8 mouse cellular contexts compared by ENCODE assay signal in the genomic region with DNA sequence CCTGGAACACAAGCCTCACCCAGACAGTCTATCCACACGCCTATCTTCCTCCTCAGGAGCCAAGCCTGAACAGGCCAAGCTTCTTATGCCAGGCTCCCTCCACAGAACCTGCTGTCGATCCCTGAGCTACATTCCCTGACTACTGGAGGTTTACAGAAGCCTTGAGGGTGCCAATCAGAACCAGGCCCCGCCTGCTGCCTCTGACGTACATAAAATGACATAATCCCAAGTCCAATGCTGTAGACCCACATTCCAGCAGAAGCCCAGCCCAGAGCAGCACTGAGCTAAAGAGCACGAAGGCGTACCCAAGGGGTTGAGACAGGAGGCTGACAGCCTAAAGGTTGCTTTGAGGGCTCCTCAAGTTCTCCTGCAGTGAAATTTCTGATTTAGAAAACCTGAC. TPM values are rescaled to one million over a fixed set of nuclear protein-coding genes. Genes with fewer than 3 reads are reported as not detected.
A peak's percentile ranks its signal among the peaks of the same experiment; 100 is the strongest.
DNase-seq lines count a peak whose midpoint lies in the region; ATAC-seq and TF ChIP-seq lines count a peak whose summit lies in the region.

No protein-coding gene starts in this region.

- no peak overlapping the region for H3K9ac ChIP-seq in forebrain, embryonic 13.5 days
- no peak overlapping the region; the same call in 1 of the 2 replicates for H3K9ac ChIP-seq in heart, adult 2 months (ENCODE audit: low read depth, low read length)
- H3K9ac ChIP-seq in kidney, embryonic 15.5 days: no peak overlapping the region; the same call in 1 of the 2 replicates
- H3K9ac ChIP-seq in limb, embryonic 14.5 days (ENCODE audit: low read depth, low read length, severe bottlenecking): no peak overlapping the region

- no peak overlapping the region for H3K4me3 ChIP-seq in forebrain, embryonic 13.5 days
- H3K4me3 ChIP-seq in forebrain, embryonic 10.5 days: no peak overlapping the region
- H3K4me3 ChIP-seq in heart, adult 2 months: no peak overlapping the region
- no peak overlapping the region for H3K4me3 ChIP-seq in kidney, embryonic 15.5 days (replicated peaks)
- no peak overlapping the region for H3K4me3 ChIP-seq in limb, embryonic 14.5 days (replicated peaks; ENCODE audit: low read length)

- no peak overlapping the region for H3K4me2 ChIP-seq in forebrain, embryonic 13.5 days
- no peak overlapping the region for H3K4me2 ChIP-seq in kidney, embryonic 15.5 days
- H3K4me2 ChIP-seq in limb, embryonic 14.5 days (replicated peaks; ENCODE audit: low read depth, low read length, severe bottlenecking): no peak overlapping the region

- intact Hi-C loops in heart, adult 2 months (cut with DNase I): no loop called here

- 0 out of 2 replicates have a peak overlapping the region, but pooled peaks have one; percentile 37 for H3K27ac ChIP-seq in forebrain, embryonic 13.5 days
- H3K27ac ChIP-seq in forebrain, embryonic 10.5 days: no peak overlapping the region
- peak overlapping the region; percentile 85 for H3K27ac ChIP-seq in heart, adult 2 months
- peak overlapping the region; percentile 64 for H3K27ac ChIP-seq in kidney, embryonic 15.5 days
- H3K27ac ChIP-seq in limb, embryonic 14.5 days (replicated peaks; ENCODE audit: low read depth, low read length): peak overlapping the region; percentile 87

- H3K4me1 ChIP-seq in forebrain, embryonic 13.5 days: peaks cover 81% of the 10 kb centered on the region
- H3K4me1 ChIP-seq in forebrain, embryonic 10.5 days: peaks cover 84% of the 10 kb centered on the region
- peaks cover 61% of the 10 kb centered on the region for H3K4me1 ChIP-seq in heart, adult 2 months (ENCODE audit: control insufficient read depth, insufficient read depth, low read length)
- H3K4me1 ChIP-seq in kidney, embryonic 15.5 days: peaks cover 65% of the 10 kb centered on the region
- H3K4me1 ChIP-seq in limb, embryonic 14.5 days (ENCODE audit: control insufficient read depth, insufficient read depth, low read length): peaks cover 71% of the 10 kb centered on the region

- no peak; the same call in 1 of the 2 replicates for ATAC-seq in forebrain, embryonic 13.5 days
- peak; percentile 55; the same call in 1 of the 2 replicates for ATAC-seq in kidney, embryonic 15.5 days (replicated peaks; ENCODE audit: low FRiP score)
- ATAC-seq in limb, embryonic 14.5 days (ENCODE audit: low FRiP score, low read depth): peak; percentile 21; the same call in 1 of the 2 replicates

- peaks cover 13% of the 10 kb centered on the region for H3K36me3 ChIP-seq in forebrain, embryonic 13.5 days (ENCODE audit: poor library complexity, severe bottlenecking)
- peaks cover 39% of the 10 kb centered on the region for H3K36me3 ChIP-seq in forebrain, embryonic 10.5 days (replicated peaks)
- peaks cover 39% of the 10 kb centered on the region for H3K36me3 ChIP-seq in heart, adult 2 months (ENCODE audit: control insufficient read depth, insufficient read depth, low read length)
- peaks cover 19% of the 10 kb centered on the region for H3K36me3 ChIP-seq in kidney, embryonic 15.5 days
- peaks cover 31% of the 10 kb centered on the region for H3K36me3 ChIP-seq in limb, embryonic 14.5 days (ENCODE audit: control insufficient read depth, insufficient read depth, low read length)

- WGBS in forebrain, embryonic 13.5 days: 49% methylated on average over 6 of the region's 6 CpGs
- WGBS in forebrain, embryonic 10.5 days: 74% methylated on average over 6 of the region's 6 CpGs
- 16% methylated on average over 6 of the region's 6 CpGs for WGBS in heart, adult 2 months
- 48% methylated on average over 6 of the region's 6 CpGs for WGBS in kidney, embryonic 15.5 days
- WGBS in limb, embryonic 14.5 days: 38% methylated on average over 6 of the region's 6 CpGs

- no peaks in the 10 kb centered on the region for H3K79me2 ChIP-seq in heart, adult 2 months (replicated peaks; ENCODE audit: control insufficient read depth, insufficient read depth, low read length)

- peak; percentile 39; the same call in 1 of the 2 replicates for TF ChIP-seq POLR2A in heart, adult 2 months (IDR thresholded peaks at IDR 0.05; ENCODE audit: insufficient read depth, low read depth, low read length)
- no peak for TF ChIP-seq POLR2A in limb, embryonic 14.5 days (IDR thresholded peaks at IDR 0.05; ENCODE audit: borderline replicate concordance, extremely low read depth, insufficient read depth, insufficient read length)

- no peak for TF ChIP-seq CTCF in heart, adult 2 months (IDR thresholded peaks at IDR 0.05)

- no peaks in the 10 kb centered on the region for H3K9me3 ChIP-seq in forebrain, embryonic 13.5 days (replicated peaks)
- no peaks in the 10 kb centered on the region for H3K9me3 ChIP-seq in forebrain, embryonic 10.5 days
- no peaks in the 10 kb centered on the region for H3K9me3 ChIP-seq in kidney, embryonic 15.5 days (replicated peaks)
- H3K9me3 ChIP-seq in limb, embryonic 14.5 days (ENCODE audit: control insufficient read depth, low read length): no peaks in the 10 kb centered on the region

- H3K27me3 ChIP-seq in forebrain, embryonic 13.5 days: no peaks in the 10 kb centered on the region
- H3K27me3 ChIP-seq in forebrain, embryonic 10.5 days (ENCODE audit: poor library complexity, severe bottlenecking): no peaks in the 10 kb centered on the region
- H3K27me3 ChIP-seq in heart, adult 2 months (ENCODE audit: control insufficient read depth, insufficient read depth, low read length): no peaks in the 10 kb centered on the region
- H3K27me3 ChIP-seq in kidney, embryonic 15.5 days: no peaks in the 10 kb centered on the region
- H3K27me3 ChIP-seq in limb, embryonic 14.5 days (ENCODE audit: control insufficient read depth, insufficient read depth, low read length): no peaks in the 10 kb centered on the region

- DNase-seq in forebrain, embryonic 10.5 days (ENCODE audit: extremely low spot score, low spot score): no peak
- DNase-seq in cerebellum, postnatal 14 days: peak; percentile 83 to 91
- peak; percentile 79 to 84 for DNase-seq in heart, adult 2 months
- DNase-seq in limb, embryonic 14.5 days (ENCODE audit: low spot score): peak; percentile 70
- peak; percentile 57 for DNase-seq in retina, postnatal 7 days (ENCODE audit: low read depth, low spot score)
- DNase-seq in spleen, adult 12 weeks (ENCODE audit: low spot score): no peak

- 0 out of 2 replicates have a peak, but pooled peaks have one; percentile 31 for TF ChIP-seq EP300 in heart, adult 2 months (IDR thresholded peaks at IDR 0.05; ENCODE audit: insufficient read depth, low read depth, low read length)

RNA-seq across cellular contexts. Expression of gene Cry2, which starts 6.0 kb away (rescaled TPM):
- 28.2 and 29.4 TPM in 2 replicates for polyA plus RNA-seq in forebrain, embryonic 13.5 days (2015; fragmentation: Nextera tagmentation; extraction: Ambion mirVana)
- polyA plus RNA-seq in forebrain, embryonic 10.5 days (2016; fragmentation: Nextera tagmentation; extraction: Ambion mirVana): 25.5 and 27.3 TPM in 2 replicates
- total RNA-seq in heart, adult 2 months (2021): 10 to 100 TPM; 12.7 to 29.3 TPM
- 19.1 and 24.5 TPM in 2 replicates for polyA plus RNA-seq in heart, adult 2 months (2012; rRNA removed)
- 17.7 and 21.3 TPM in 2 replicates for polyA plus RNA-seq in kidney, embryonic 15.5 days (2015; fragmentation: Nextera tagmentation; extraction: Ambion mirVana)
- polyA plus RNA-seq in limb, embryonic 14.5 days (2012; rRNA removed): 27.2 and 33.5 TPM in 2 replicates
- polyA plus RNA-seq in limb, embryonic 14.5 days (2014; fragmentation: Nextera tagmentation; extraction: Ambion mirVana): 30.2 and 34.8 TPM in 2 replicates

RNA-seq across cellular contexts. Expression of gene Mapk8ip1, which starts 26.8 kb away (rescaled TPM):
- 66.9 and 71.1 TPM in 2 replicates for polyA plus RNA-seq in forebrain, embryonic 13.5 days (2015; fragmentation: Nextera tagmentation; extraction: Ambion mirVana)
- polyA plus RNA-seq in forebrain, embryonic 10.5 days (2016; fragmentation: Nextera tagmentation; extraction: Ambion mirVana): 47.0 and 48.1 TPM in 2 replicates
- 1 to 10 TPM; 3.8 to 4.5 TPM for total RNA-seq in heart, adult 2 months (2021)
- 6.9 and 7.1 TPM in 2 replicates for polyA plus RNA-seq in heart, adult 2 months (2012; rRNA removed)
- polyA plus RNA-seq in kidney, embryonic 15.5 days (2015; fragmentation: Nextera tagmentation; extraction: Ambion mirVana): 32.1 and 34.9 TPM in 2 replicates
- polyA plus RNA-seq in limb, embryonic 14.5 days (2012; rRNA removed): 42.5 and 54.8 TPM in 2 replicates
- 12.9 and 13.8 TPM in 2 replicates for polyA plus RNA-seq in limb, embryonic 14.5 days (2014; fragmentation: Nextera tagmentation; extraction: Ambion mirVana)

RNA-seq across cellular contexts. Expression of gene Slc35c1, which starts 32.5 kb away (rescaled TPM):
- polyA plus RNA-seq in forebrain, embryonic 13.5 days (2015; fragmentation: Nextera tagmentation; extraction: Ambion mirVana): 6.7 and 9.0 TPM in 2 replicates
- 14.2 and 14.4 TPM in 2 replicates for polyA plus RNA-seq in forebrain, embryonic 10.5 days (2016; fragmentation: Nextera tagmentation; extraction: Ambion mirVana)
- total RNA-seq in heart, adult 2 months (2021): 1 to 10 TPM; 5.6 to 6.2 TPM
- polyA plus RNA-seq in heart, adult 2 months (2012; rRNA removed): 10.9 and 12.9 TPM in 2 replicates
- 15.1 and 16.2 TPM in 2 replicates for polyA plus RNA-seq in kidney, embryonic 15.5 days (2015; fragmentation: Nextera tagmentation; extraction: Ambion mirVana)
- 16.1 and 24.1 TPM in 2 replicates for polyA plus RNA-seq in limb, embryonic 14.5 days (2012; rRNA removed)
- 14.3 and 15.1 TPM in 2 replicates for polyA plus RNA-seq in limb, embryonic 14.5 days (2014; fragmentation: Nextera tagmentation; extraction: Ambion mirVana)

RNA-seq across cellular contexts. Expression of gene 1700029I15Rik, which starts 45.5 kb away (rescaled TPM):
- 6.2 and 6.6 TPM in 2 replicates for polyA plus RNA-seq in forebrain, embryonic 13.5 days (2015; fragmentation: Nextera tagmentation; extraction: Ambion mirVana)
- polyA plus RNA-seq in forebrain, embryonic 10.5 days (2016; fragmentation: Nextera tagmentation; extraction: Ambion mirVana): 3.9 and 4.4 TPM in 2 replicates
- total RNA-seq in heart, adult 2 months (2021): 1 to 10 TPM in 1 of 2 experiments, under 1 TPM in 1; 0.63 to 1.1 TPM
- 2.4 and 2.8 TPM in 2 replicates for polyA plus RNA-seq in heart, adult 2 months (2012; rRNA removed)
- 3.2 and 3.4 TPM in 2 replicates for polyA plus RNA-seq in kidney, embryonic 15.5 days (2015; fragmentation: Nextera tagmentation; extraction: Ambion mirVana)
- polyA plus RNA-seq in limb, embryonic 14.5 days (2012; rRNA removed): 3.1 and 3.5 TPM in 2 replicates
- polyA plus RNA-seq in limb, embryonic 14.5 days (2014; fragmentation: Nextera tagmentation; extraction: Ambion mirVana): 1.7 and 2.4 TPM in 2 replicates

RNA-seq across cellular contexts. Expression of gene Large2, which starts 53.2 kb away (rescaled TPM):
- polyA plus RNA-seq in forebrain, embryonic 13.5 days (2015; fragmentation: Nextera tagmentation; extraction: Ambion mirVana): 1.5 and 2.4 TPM in 2 replicates
- polyA plus RNA-seq in forebrain, embryonic 10.5 days (2016; fragmentation: Nextera tagmentation; extraction: Ambion mirVana): 31.9 and 33.5 TPM in 2 replicates
- not detected for total RNA-seq in heart, adult 2 months (2021)
- 0.50 and 0.84 TPM in 2 replicates for polyA plus RNA-seq in heart, adult 2 months (2012; rRNA removed)
- polyA plus RNA-seq in kidney, embryonic 15.5 days (2015; fragmentation: Nextera tagmentation; extraction: Ambion mirVana): 26.0 and 29.5 TPM in 2 replicates
- polyA plus RNA-seq in limb, embryonic 14.5 days (2012; rRNA removed): 32.7 and 41.1 TPM in 2 replicates
- 15.0 and 16.3 TPM in 2 replicates for polyA plus RNA-seq in limb, embryonic 14.5 days (2014; fragmentation: Nextera tagmentation; extraction: Ambion mirVana)

Comparison
In these comparisons a context has a peak if more than half of its experiments do, and no peak if none do; other contexts are left out.
1. DNase-seq: peak in cerebellum, postnatal 14 days (2 of 2), heart, adult 2 months (2 of 2), limb, embryonic 14.5 days (single experiment) and retina, postnatal 7 days (single experiment); none in forebrain, embryonic 10.5 days (single experiment) and spleen, adult 12 weeks (single experiment).